Mouse (Mus musculus) heart, embryonic 10.5 days (tissue): ENCODE data around the gene Gm28729. TPM values are rescaled to one million over a fixed set of nuclear protein-coding genes. Genes with fewer than 3 reads are reported as not detected.

Experiments
- DNase-seq: peaks from one replicate; pipeline ENCODE4 v3.0.0-alpha.2; 2017; ENCODE audit warnings: low spot score
- H3K27ac ChIP-seq: fragments of 300-500 bp; sonication (generic); 2 replicates; pipeline ENCODE4 v1.5.1; 2016; ENCODE audit warnings: mild to moderate bottlenecking
- H3K27me3 ChIP-seq: fragments of 300-500 bp; sonication (generic); 2 replicates; pipeline ENCODE4 v1.6.1; 2016; ENCODE audit warnings: mild to moderate bottlenecking; ENCODE audit not compliant: poor library complexity, insufficient read depth, severe bottlenecking
- H3K36me3 ChIP-seq: fragments of 300-500 bp; sonication (generic); 2 replicates; pipeline ENCODE4 v1.6.1; 2016; ENCODE audit warnings: mild to moderate bottlenecking, moderate library complexity
- H3K4me1 ChIP-seq: fragments of 300-500 bp; sonication (generic); 2 replicates; pipeline ENCODE4 v1.6.1; 2016; ENCODE audit warnings: mild to moderate bottlenecking
- H3K4me3 ChIP-seq: fragments of 300-500 bp; sonication (generic); 2 replicates; pipeline ENCODE4 v1.5.1; 2016; ENCODE audit warnings: mild to moderate bottlenecking, moderate library complexity
- H3K9me3 ChIP-seq: fragments of 300-500 bp; sonication (generic); 2 replicates; pipeline ENCODE4 v1.6.1; 2016; ENCODE audit warnings: mild to moderate bottlenecking, moderate library complexity
- WGBS: fragments of 180-500 bp; shearing (Covaris S2); methylation state at CpG from one replicate; pipeline ENCODE4 v1.1.7; 2016; 5-methylcytosine and 5-hydroxymethylcytosine counted together
- polyA plus RNA-seq: library from polyadenylated mRNA; unstranded; fragments of >200 nt; fragmentation: Nextera tagmentation; extraction: Ambion mirVana; gene quantifications from 2 replicates; pipeline ENCODE4 v1.2.1, GENCODE M21; 2016

Gm28729 gene
- polyA plus RNA-seq, result not detected in 2 replicates

DNA sequence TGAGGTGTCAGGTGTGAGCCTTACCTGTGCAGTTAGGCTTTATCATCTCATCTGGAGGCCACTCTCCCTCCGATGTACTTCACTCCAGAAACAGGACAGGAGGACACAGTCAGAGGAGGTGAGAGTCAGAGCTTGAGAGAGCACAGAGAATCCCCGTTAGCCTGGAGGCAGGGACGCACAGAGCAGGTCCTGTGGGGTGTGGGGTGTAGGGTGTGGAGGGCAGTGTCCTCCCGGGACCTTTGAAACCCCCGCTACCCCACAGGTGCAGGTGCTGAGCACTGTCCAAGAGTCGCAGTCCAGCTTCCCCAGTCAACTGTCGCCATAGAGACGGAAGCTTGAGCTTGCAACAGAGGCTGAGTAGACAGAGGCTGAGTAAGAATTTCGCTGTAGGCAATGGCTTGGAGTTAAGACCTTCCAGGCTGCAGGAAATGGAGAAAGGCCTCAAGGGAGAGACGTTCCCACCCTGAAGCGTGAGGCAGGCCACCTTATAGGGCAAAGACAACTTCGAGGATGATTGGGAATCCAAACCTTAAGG lies at the start of gene Gm28729:
Gene Gm28729 (minus strand): TSS at position 293 of the 535 bp plus-strand sequence.
- H3K36me3 ChIP-seq, result no peaks in the 10 kb centered on the region
- WGBS, result 54% methylated on average over 12 of the region's 12 CpGs

DNA sequence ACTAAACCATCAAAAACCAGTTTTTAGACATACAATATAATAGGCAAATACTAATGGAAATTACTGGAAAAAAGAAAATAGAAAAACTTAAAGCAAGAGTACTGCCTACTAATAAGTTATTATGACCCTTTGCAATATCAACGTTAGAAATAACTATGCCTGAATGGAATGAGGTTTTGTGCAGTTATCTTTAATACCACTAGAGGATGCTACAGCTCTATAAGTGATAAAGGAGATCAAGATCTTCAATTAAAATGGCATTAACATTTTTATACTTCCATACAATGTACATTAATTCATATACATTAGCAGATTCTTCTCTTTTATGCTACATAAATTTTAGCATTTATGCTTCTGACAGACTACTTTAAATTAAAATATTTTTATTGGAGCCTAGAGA lies 48.2 kb upstream of the Gm28729 start:
- WGBS, result 14% methylated on average over 1 of the region's 1 CpGs
- Histone ChIP-seq H3K27me3 (no peaks in the 10 kb centered on the region), H3K27ac (no peak overlapping the region), H3K9me3 (no peaks in the 10 kb centered on the region), H3K4me1 (no peaks in the 10 kb centered on the region), H3K36me3 (peaks cover 25% of the 10 kb centered on the region), H3K4me3 (no peak overlapping the region)
- DNase-seq, result no peak

More for the DNA sequence above, at the start of gene Gm28729:
- no peak within 1 kb of the TSS for H3K4me3 ChIP-seq
- H3K4me1 ChIP-seq, result peaks cover 8% of the 10 kb centered on the region; the same call in 1 of the 2 replicates
- H3K9me3 ChIP-seq, result no peaks in the 10 kb centered on the region
- H3K27ac ChIP-seq, result no peak within 1 kb of the TSS
- no peak for DNase-seq
- peaks cover 4% of the 10 kb centered on the region for H3K27me3 ChIP-seq

DNA sequence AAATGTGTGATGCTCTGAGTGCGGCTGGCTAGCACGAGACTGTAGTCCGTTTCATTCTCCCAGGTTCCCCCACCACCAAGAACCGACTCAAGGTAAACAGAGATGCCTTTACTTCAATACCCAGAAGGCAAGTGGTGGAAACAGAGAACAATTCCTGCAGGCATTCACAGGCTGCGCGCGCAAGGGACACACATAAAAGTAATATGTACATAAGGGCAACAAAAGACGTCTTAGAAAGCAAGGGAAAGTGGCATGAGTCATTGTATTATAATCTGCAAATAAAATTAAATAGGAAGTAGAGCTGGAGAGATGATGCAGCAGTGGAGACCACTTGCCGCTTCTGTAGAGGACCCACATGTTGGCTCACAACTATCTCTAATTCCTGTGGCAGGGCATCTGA lies 47.7 kb upstream of the Gm28729 start:
- Histone ChIP-seq H3K27ac (no peak overlapping the region), H3K4me3 (no peak overlapping the region), H3K36me3 (peaks cover 25% of the 10 kb centered on the region), H3K9me3 (no peaks in the 10 kb centered on the region), H3K27me3 (no peaks in the 10 kb centered on the region), H3K4me1 (no peaks in the 10 kb centered on the region)
- WGBS, result 86% methylated on average over 9 of the region's 9 CpGs
- no peak for DNase-seq

DNA sequence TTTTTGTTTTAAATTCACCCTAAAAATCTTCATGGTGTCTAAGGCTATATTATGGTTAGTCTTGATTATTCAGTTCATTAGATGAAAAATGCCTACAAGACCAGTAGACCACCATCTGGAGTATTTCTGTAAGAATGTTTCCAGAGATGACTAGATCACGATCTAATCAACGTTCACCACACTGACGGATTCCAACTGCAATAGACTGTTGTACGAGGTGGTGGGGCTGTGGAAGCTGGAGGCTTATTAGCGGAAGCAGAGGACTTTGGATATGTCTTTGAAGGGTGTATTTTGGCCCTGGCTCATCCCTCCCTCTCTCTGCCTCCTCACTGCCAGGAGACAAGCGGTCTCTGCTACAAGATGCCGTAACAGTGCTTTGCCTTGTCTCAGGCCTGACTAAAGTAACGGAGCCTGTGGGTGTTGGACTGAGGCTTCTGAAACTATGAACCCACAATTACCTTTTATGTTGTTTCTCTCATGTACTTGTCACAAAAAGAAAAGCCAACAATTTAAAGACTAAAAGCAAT lies 41.5 kb upstream of the Gm28729 start:
- Histone ChIP-seq H3K36me3 (peaks cover 48% of the 10 kb centered on the region), H3K27me3 (no peaks in the 10 kb centered on the region), H3K27ac (no peak overlapping the region), H3K4me3 (no peak overlapping the region), H3K9me3 (no peaks in the 10 kb centered on the region), H3K4me1 (no peaks in the 10 kb centered on the region)
- 80% methylated on average over 8 of the region's 8 CpGs for WGBS
- DNase-seq, result no peak

DNA sequence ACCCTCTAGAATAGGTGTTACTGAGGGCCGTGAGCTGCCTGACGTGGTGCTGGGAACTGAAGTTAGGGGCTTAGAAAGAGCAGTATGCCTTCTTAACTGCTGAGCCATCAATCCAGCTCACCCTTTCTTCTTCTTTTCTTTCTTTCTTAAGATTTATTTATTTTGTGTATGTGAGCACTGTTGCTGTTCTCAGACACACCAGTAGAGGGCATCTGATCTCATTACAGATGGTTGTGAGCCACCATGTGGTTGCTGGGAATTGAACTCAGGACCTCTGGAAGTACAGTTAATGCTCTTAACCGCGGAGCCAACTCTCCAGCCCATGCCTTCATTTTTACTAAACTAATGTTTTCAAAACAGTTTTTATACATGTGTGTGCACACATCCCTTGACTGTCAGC lies 38.4 kb upstream of the Gm28729 start:
- Histone ChIP-seq H3K9me3 (no peaks in the 10 kb centered on the region), H3K4me1 (no peaks in the 10 kb centered on the region), H3K36me3 (peaks cover 50% of the 10 kb centered on the region), H3K4me3 (no peak overlapping the region), H3K27me3 (no peaks in the 10 kb centered on the region), H3K27ac (no peak overlapping the region)
- 91% methylated on average over 4 of the region's 4 CpGs for WGBS
- no peak for DNase-seq

DNA sequence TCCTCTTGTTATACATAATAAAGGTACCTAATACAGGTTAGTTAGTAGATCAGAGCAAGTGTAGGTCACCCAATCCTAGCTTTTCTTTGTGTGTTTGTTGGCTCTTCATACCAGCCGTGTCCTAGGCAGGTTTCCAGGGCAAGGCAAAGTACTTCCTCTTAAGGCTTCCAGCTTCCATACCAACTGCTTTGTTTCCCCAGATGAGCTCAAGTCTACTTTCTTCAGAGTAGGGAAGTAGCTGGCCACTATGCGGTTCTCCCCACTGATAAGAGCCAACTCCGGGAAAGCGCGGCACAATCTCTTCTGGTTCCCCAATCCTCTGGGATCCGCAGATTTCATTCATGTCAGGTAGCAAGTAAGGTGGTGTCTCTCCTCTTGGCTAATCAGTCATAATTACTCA lies 34.1 kb upstream of the Gm28729 start:
- no peaks in the 10 kb centered on the region for H3K4me1 ChIP-seq
- DNase-seq, result no peak
- no peak overlapping the region for H3K27ac ChIP-seq
- 87% methylated on average over 6 of the region's 6 CpGs for WGBS
- no peaks in the 10 kb centered on the region for H3K27me3 ChIP-seq
- no peak overlapping the region for H3K4me3 ChIP-seq
- no peaks in the 10 kb centered on the region for H3K9me3 ChIP-seq
- H3K36me3 ChIP-seq, result peaks cover 33% of the 10 kb centered on the region

DNA sequence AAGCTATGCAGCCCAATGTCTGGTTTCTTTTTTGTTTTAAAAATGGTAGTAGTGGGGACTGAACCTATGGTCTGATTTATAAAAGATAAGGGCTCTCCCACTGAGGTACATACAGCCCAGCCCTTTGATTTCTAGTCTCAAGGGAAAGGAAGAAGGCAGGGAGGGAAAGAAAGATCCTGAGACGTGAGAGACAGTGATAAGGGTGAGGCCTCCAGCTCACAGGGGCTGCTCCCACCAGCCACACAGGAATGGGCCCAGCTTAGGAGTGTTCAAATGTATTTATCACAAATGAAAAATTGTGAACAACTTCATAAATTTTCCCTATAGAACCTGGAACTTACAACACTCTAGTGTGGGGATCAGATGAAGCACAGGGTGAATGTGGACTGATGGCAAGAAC lies 33.5 kb upstream of the Gm28729 start:
- Histone ChIP-seq H3K4me1 (no peaks in the 10 kb centered on the region), H3K9me3 (no peaks in the 10 kb centered on the region), H3K36me3 (peaks cover 28% of the 10 kb centered on the region), H3K27me3 (no peaks in the 10 kb centered on the region), H3K27ac (no peak overlapping the region), H3K4me3 (no peak overlapping the region)
- DNase-seq, result no peak
- WGBS, result 43% methylated on average over 1 of the region's 1 CpGs

DNA sequence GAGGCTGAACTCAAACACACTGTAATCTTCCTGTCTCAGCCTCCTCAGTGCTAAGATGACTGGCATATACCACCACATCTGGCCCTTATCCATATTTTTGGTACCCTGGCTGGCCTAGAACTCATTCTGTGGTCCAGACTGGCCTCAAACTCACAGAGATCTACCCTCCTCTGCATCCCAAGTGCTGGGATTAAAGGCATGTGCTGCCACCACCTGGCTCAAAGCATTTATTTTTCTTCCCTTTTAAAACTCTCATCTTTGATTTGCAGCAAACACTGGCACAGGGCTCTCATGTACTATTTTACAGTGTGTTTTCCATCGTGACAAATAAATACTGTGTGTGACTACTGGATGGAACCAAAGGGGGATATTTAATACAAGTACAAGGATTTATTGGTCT lies 29.0 kb upstream of the Gm28729 start:
- Histone ChIP-seq H3K4me3 (no peak overlapping the region), H3K36me3 (peaks cover 28% of the 10 kb centered on the region), H3K4me1 (no peaks in the 10 kb centered on the region), H3K9me3 (no peaks in the 10 kb centered on the region), H3K27ac (no peak overlapping the region), H3K27me3 (no peaks in the 10 kb centered on the region)
- DNase-seq, result no peak
- 83% methylated on average over 1 of the region's 1 CpGs for WGBS

DNA sequence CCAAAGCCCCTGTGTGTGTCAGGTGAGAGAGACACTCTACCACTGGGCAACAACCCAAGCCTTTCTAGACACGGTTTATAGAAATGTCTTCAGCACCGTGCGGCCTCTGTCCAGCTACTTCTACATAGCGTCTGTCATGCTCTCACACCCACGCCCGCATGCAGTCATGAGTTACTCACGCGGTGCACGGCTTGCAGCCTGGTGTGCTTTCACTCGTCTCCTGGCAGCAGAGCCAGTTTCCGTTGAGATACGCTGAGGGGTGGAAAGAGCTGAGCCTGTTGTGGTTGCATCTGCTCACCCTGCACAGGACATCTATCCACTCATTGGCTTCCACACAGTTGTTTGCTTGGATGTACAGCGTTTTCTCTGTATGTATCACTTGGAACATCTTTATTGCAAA lies 20.3 kb upstream of the Gm28729 start:
- no peaks in the 10 kb centered on the region for H3K27me3 ChIP-seq
- no peak overlapping the region for H3K27ac ChIP-seq
- H3K36me3 ChIP-seq, result peaks cover 41% of the 10 kb centered on the region
- no peak overlapping the region for H3K4me3 ChIP-seq
- H3K4me1 ChIP-seq, result no peaks in the 10 kb centered on the region
- WGBS, result 92% methylated on average over 13 of the region's 13 CpGs
- no peak for DNase-seq
- no peaks in the 10 kb centered on the region for H3K9me3 ChIP-seq

DNA sequence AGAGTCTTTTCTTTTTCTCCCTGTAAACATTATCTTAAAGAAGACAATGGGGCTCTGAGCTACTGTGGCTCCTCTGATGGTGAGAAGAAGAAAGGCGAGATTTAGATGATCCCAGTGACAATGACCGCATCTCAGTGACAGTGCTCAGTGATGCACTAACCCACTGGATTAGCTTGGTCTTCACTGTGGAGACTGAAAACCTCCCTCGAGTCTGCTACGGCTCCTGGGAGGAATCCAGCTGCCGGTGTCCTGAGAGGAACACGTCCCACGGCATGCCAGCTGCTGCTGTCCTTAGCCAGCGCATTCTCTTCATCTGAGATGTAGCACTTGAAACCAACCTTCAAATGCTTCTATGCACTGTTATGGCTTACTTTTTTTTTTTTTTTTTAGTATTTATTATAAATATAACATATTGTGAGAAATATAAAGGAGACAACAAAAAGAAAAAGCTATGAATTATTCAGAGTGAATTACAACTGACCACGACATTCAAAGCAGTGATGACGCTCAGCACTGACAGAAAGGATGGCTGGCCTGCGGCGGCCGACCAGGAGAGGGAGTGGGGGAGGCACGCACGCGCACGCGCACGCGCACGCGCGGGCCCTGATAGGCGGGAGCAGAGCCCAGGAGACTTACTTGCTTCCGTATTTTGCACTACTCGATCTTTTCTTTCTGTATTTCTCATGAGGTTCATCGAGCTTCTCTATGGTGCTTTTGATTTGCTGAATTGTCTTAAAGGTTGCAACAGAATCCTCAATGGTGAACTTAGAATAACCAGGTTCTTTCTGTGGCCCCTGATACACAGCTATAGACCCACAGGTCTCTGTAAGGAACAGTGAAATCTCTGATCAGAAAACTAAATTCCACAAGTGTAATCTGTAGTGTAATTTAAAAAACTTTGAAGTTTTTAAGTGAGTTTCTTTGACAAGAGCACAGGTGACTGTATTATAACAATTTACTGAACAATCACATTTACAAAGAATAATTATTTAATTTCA lies 18.9 kb upstream of the Gm28729 start:
- H3K4me3 ChIP-seq, result peak overlapping the region; percentile 46

DNA sequence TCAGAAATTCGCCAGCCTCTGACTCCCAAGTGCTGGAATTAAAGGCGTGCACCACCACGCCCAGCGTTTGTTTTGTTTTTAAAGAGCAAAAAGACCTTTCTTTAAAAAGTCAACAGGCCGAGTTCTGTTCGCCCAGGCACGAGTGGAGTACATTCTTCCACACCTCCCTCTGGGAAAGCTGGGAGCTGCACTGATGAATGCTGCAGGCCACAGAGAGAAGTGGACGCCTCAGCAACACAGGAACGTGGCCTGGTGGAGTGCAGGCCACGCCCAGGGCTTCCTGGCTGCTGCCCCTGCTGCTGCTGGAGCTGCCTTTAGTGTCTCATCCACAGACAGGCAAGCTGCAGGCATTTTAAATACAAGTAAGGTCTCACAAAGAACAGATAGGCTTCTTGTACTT lies 13.9 kb upstream of the Gm28729 start:
- 58% methylated on average over 10 of the region's 10 CpGs for WGBS
- no peak for DNase-seq
- Histone ChIP-seq H3K27me3 (no peaks in the 10 kb centered on the region), H3K36me3 (peaks cover 17% of the 10 kb centered on the region; the same call in 1 of the 2 replicates), H3K4me3 (no peak overlapping the region), H3K4me1 (peaks cover 13% of the 10 kb centered on the region), H3K9me3 (no peaks in the 10 kb centered on the region), H3K27ac (no peak overlapping the region)

More for the DNA sequence above, 18.9 kb upstream of the Gm28729 start:
- peak overlapping the region; percentile 78 for H3K27ac ChIP-seq
- DNase-seq, result peak; percentile 91
- H3K4me1 ChIP-seq, result no peaks in the 10 kb centered on the region
- no peaks in the 10 kb centered on the region for H3K27me3 ChIP-seq
- WGBS, result 28% methylated on average over 27 of the region's 27 CpGs
- peaks cover 41% of the 10 kb centered on the region for H3K36me3 ChIP-seq
- no peaks in the 10 kb centered on the region for H3K9me3 ChIP-seq

DNA sequence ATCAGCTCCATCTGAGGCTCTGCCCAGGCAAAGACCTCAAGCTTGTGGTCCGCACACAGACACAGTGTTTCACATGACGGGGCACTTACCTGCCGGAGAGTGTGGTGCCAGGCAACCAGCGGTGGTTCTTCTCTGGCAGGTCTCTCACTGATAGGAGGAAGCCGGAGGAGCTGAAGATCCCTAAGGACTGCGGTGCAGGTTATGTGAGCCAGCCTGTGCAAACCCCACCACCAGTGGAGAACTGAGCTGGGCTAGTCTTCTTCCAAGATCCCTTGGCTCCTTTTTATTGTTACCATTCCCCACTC lies 12.5 kb upstream of the Gm28729 start:
- WGBS, result 88% methylated on average over 6 of the region's 6 CpGs
- Histone ChIP-seq H3K9me3 (no peaks in the 10 kb centered on the region), H3K36me3 (peaks cover 11% of the 10 kb centered on the region; the same call in 1 of the 2 replicates), H3K4me3 (no peak overlapping the region), H3K27ac (0 out of 2 replicates have a peak overlapping the region, but pooled peaks have one; percentile 87), H3K4me1 (peaks cover 13% of the 10 kb centered on the region), H3K27me3 (no peaks in the 10 kb centered on the region)
- no peak for DNase-seq
